Mouse (Mus musculus) gonadal fat pad, adult 2 months (tissue): ENCODE results near the gene Cln3. TPM values are rescaled to one million over a fixed set of nuclear protein-coding genes. Genes with fewer than 3 reads are reported as not detected.

Experiments used
- DNase-seq: peaks from one replicate; pipeline ENCODE4 v3.0.0-alpha.2; 2012; ENCODE audit warnings: low read depth
- polyA plus RNA-seq: library from polyadenylated mRNA; depleted of rRNA; stranded (reverse); fragments of >200 nt; gene quantifications from 2 replicates; pipeline ENCODE4 v1.2.3, GENCODE M21; 2012; rRNA removed

Gene Cln3
- 76.8 and 98.2 TPM in 2 replicates for polyA plus RNA-seq

- DNase-seq = no peak
These were observed at the start of gene Cln3 for GRCm38 (mm10) chr7:126585717-126586116. Gene Cln3 (minus strand): TSS chr7:126585817.

DNA sequence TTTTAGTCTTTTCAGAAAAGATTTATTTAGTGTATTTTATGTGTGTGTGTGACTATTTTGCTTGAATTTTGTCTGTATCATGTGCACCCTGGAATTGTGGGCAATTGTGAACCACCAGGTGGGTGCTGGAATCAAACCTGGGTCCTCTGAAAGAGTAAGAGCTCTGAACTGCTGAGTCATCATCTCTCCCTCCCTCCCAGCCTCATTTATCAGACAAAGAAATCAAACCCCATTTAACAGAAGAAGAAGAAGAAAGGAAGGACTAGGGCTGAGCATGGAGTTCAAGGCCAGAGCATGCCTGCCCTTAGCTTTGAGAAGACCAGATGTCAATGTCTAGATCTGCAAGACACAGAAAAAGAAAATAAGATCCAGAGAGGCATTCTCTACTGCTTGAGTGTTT, 49.8 kb upstream of the Cln3 start:
- no peak for DNase-seq

GRCm38 (mm10) chr7:126632478-126632877, 46.9 kb upstream of the Cln3 start:
- no peak for DNase-seq

DNA sequence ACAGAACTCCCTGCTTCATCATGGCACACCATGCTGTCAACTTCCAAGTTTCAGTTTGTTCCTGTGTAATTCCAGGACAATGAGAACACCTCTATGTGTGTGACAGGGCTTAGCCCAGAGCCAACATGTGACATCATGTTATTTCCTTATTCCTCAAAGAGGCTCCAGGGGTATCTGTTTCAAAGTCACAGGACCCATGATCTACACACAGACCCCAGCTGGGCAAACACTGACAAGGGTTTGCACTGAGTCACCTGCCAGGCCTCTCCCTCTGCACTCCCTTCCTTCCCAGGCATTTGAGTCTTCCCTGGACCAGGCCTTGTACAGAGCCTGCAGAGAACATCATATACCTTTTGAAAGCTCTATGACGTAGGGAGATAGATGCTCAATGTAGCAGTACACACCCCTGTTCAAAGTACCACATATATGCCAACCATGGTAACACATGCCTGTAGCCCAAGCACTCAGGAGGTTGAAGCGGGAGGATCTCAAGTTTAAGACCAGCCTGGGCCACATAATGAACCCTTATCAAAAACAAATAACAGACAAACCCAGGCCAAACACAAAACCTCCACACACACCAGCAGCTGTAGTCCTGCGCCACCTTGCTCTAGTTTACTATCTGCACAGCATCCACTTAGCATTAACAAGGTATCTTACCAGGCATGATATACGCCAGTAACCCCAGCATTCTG, 45.4 kb upstream of the Cln3 start, which contains the start of gene Nupr1:
Gene Nupr1, minus strand, starts transcription at position 38 of the 695 bp plus-strand sequence.
- no peak for DNase-seq

GRCm38 (mm10) chr7:126629915-126630314, 44.3 kb upstream of the Cln3 start:
- no peak for DNase-seq

DNA sequence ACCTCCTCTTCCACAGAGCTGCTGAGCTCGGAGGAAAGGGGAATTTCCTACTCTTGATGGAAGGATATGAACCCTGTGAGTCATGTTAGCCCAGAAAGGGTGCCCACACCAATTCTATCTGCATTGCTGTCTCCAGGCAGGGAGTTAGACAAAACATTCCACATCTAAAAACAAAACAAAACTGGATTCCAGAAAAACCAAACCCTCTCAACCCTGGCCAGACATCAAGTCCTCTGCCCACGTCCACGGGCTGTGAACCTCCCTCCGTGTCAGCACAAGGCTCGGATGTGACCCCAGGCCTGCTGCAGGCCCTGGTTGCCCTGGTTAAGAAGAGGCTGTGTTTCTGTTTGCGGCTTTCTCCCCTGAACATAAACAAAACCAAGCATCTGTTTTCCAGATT, 42.5 kb upstream of the Cln3 start:
- DNase-seq = no peak

GRCm38 (mm10) chr7:126625807-126626600, 40.4 kb upstream of the Cln3 start:
- DNase-seq = no peak

- DNase-seq = no peak
These were observed 39.8 kb upstream of the Cln3 start for GRCm38 (mm10) chr7:126625369-126625768.

GRCm38 (mm10) chr7:126624774-126625173, 39.2 kb upstream of the Cln3 start:
- DNase-seq = no peak

DNA sequence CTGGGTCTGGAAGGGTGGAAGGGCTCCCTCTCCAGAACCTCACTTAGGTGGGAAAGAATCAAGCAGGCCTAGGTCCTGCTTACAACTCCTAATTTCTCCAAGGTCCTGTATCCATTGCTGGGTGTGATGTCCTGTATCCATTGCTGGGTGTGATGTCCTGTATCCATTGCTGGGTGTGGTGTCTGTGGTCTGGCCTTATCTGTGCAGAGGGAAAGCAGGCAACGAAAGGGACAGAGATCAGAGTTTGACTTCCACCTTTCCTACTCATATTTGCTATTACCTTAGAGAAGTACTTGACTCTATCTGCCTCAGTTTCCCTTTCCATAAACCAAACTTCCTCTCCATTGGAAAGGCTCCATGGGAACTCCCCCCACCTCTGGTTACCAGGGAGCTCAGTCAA, 37.8 kb upstream of the Cln3 start:
- no peak for DNase-seq

GRCm38 (mm10) chr7:126621452-126622359, 36.1 kb upstream of the Cln3 start:
- no peak for DNase-seq

DNA sequence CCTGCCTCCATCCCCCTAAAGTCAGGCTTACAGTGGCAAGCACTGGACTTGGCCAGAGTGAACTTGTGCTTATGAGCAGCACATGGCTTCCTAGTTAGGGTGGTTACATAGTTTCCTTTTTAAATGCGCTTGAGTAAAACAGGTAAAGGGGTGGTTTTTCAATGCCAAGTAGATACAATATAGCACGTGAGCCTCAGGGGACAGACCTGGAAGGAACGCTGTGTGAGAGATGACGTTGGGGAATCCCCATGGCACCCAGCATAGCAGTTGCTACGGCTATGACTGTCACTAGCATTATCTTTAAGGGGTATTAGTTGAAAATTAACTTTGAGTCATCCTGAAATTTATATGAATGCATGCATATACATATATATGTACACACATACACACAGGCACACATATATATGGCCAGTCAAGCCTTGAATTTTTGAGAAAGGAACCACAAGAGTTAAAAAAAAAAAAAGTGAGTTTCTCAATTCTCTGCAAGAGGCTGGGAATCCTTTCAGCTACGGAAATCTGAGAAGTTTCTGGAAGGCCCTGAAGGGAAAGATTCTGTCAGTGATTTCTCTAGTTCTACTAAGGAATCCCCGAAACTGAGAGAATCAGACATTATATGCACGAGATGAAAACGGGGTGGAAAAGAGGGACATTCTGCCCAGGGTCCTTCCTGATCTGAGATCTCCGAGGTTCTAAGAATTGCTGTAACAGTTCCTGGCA, 34.1 kb upstream of the Cln3 start:
- no peak for DNase-seq

- no peak for DNase-seq
These were observed 31.1 kb upstream of the Cln3 start for GRCm38 (mm10) chr7:126616707-126617106.

DNA sequence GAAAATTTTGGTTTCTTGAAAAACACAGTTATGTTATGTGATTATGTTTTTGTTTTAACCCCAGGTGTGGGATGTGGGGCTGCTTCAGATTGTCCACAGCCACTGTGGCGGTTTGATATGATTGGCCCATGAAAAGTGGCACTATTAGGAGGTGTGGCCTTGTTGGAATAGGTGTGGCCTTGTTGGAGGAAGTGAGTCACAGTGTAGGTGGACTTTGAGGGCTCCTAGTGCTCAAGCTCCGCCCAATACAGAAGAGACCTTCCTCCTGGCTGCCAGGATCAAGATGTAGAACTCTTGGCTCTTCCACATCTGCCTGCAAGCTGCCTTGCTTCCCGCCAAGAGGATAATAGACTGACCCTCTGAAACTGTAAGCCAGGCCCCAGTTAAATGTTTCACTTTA, 27.1 kb upstream of the Cln3 start:
- DNase-seq = no peak

- no peak for DNase-seq
These were observed 22.2 kb upstream of the Cln3 start for GRCm38 (mm10) chr7:126607796-126608195.

GRCm38 (mm10) chr7:126607064-126607463, 21.4 kb upstream of the Cln3 start:
- no peak for DNase-seq

DNA sequence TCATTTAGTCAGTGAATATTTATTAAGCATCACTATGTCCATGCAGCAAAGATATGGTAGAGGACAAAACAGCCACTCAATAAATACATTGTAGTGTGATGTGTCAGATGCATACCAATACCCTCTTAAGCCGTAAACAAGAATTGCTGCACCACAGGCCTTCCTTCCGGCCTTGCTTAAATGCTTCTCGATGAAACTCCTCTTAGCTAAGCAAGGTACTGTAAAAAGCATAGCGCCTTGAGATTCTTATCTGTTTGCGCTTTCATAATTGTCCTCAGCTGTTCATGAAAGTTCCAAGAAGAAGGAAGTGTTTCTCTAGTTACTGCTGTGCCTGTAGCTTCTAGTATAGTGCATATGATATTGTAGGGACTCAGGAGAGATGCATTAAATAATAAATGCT, 21.0 kb upstream of the Cln3 start:
- no peak for DNase-seq

- DNase-seq = no peak
These were observed 17.0 kb upstream of the Cln3 start for GRCm38 (mm10) chr7:126602650-126603049.

GRCm38 (mm10) chr7:126601896-126602295, 16.3 kb upstream of the Cln3 start:
- DNase-seq = no peak

GRCm38 (mm10) chr7:126598919-126599318, 13.3 kb upstream of the Cln3 start:
- no peak for DNase-seq

- DNase-seq = no peak
These were observed 10.8 kb upstream of the Cln3 start for GRCm38 (mm10) chr7:126596414-126596813.
